Mouse (Mus musculus) erythroblast, embryonic 14.5 days (primary cell): ENCODE measurements around the gene Qsox1.

ENCODE experiments used
- GATA1 ChIP-seq: IDR thresholded peaks from 2 replicates; pipeline ENCODE4 v1.6.1; 2012; ENCODE audit warnings: low read length, inconsistent platforms, mixed read lengths
- TAL1 ChIP-seq: IDR thresholded peaks from 3 replicates; pipeline ENCODE4 v1.6.1; 2012; ENCODE audit warnings: low read length, inconsistent platforms, mixed read lengths

DNA sequence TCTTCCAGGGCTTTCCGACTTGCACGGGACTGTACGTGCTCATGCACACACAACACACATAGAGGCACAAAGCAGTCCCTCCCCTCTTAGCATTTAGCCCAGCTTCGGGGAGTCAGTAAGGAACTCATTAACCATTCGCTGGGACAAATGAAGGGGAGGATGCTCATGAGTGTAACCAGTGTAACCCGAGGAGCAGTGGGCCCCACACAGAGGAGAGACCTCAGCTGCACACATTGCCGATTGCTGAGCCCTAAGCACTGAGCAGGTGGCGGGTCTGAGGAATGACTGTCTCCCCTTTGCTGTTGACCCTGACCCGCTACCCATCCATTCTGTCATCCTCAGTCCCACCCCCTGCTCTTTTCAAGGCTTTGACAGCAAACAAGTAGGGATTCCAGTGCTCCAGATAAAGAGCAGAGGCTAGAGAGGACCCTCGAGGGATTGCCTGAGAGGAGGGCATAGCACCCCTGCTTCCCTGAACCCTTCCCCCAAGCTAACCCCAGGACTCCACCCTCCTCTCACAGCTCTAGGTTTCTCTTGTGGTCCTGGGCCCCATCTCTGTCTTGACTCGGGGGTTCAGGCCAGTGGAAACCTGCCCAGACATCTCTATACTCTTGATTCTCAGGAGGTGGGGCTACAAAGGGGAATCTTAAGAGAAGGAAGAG lies 62.0 kb downstream of the Qsox1 start:
- no peak for TF ChIP-seq TAL1
- TF ChIP-seq GATA1, result no peak
